Mouse (Mus musculus) layer of hippocampus, postnatal 36 days (tissue): Measurements from ENCODE around the gene Vps8. TPM values are rescaled to one million over a fixed set of nuclear protein-coding genes. Genes with fewer than 3 reads are reported as not detected.

Experiments used
- DNase-seq, 2 experiments: peaks; one replicate each; pipeline ENCODE4 v3.0.0; 2022
- total RNA-seq, 2 experiments: library from RNA; stranded (reverse); gene quantifications; 2 replicates each; pipeline ENCODE4 v1.2.3; 2021

Vps8 gene
- total RNA-seq, 2 experiments from 2014 or later: 48.1 to 54.7 TPM

DNA sequence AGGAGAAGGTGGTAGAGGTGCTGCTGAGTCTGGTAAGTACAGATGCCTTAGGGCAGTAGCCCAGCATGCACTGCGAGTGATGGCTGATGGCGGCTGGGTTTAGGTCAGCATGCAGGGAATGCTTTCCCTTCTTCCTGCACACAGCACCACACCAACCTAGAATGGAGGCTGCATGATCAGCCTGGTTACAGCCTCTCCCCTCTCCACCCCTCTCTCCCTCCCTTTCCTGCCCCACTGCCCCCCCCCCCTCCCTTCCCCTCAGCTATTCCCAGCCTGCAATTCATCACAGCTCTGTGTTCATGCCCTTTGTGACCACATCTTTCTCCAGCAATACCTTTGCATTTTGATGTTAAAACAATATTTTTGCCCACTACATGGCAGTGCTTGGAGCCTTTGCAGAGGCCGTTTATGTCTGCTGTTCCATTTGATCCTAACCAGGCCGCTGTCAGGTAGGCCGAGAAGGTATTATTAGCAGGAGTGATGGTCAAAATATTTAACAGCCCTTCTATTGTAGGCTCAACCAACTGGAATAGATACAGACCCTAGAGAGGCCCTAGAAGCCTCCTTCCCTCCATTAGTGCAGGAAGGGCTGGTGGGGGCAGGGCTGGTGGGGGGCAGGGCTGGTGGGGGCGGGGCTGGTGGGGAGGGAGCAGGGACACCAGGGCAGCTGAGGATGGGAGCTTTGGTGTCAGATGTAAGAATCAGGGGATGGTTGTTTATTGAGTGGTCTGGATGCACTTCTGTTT, 17.5 kb upstream of the Vps8 start:
- DNase-seq: no peak

DNA sequence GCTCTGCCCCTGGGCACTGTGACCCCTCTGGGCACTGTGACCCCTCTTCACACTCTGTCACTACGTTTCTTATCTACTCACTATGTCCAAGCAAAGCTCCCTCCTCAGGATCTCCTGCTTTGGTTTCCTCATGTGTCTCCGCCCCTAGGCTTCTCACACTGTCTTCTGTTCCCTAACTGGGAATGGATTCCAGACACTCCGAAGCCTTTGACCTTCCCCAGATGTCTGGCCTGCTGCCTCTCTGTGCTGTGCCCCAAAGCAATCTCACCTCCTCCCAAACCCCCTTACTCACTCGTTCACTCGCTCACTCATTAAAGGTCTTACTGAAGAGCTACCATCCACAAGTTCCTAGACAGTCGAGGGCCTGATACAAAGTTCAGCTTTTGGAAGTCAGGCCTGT, 16.8 kb upstream of the Vps8 start:
- no peak for DNase-seq

DNA sequence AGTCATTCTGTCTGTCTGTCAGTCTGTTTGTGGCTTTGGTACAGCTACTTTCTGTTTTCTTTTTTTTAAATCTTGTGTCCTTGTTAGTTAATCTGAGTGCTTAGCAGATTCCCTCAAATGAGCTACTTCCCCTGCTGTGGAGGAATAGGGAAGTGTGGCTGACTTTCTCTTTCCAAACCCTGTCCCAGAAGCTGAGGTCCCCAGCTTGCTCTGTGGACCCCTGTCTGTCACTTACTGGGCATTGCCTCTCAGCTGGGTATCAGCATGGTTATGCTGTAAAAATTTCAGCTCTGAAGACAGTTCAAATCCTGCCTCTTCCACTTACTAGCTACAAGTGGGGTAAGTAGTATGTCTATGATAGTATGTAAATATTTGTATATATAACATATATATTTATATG, 11.1 kb upstream of the Vps8 start:
- no peak for DNase-seq

DNA sequence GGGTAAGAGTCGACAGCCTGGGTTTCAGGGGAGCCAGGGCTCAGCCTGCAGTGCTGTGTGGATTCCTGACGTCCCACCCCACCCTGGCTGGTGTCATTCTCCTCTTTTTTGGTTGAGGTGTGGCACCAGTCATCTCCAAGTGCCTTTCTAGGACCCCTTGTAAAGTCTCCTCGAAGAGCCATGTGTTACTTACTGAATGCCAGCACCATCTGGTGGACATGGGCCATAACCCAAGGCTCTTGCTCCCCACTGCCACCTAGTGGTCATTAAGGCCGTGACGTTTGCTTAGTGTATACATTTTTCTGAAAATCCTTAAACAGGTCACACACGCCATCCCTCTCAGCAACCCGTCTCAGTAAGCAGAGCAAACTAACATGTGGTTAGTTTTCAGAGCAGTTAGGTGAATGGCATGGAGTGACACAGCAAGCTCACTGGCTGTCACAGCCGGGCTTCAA, 10.3 kb upstream of the Vps8 start:
- peak; percentile 50 to 53 for DNase-seq

DNA sequence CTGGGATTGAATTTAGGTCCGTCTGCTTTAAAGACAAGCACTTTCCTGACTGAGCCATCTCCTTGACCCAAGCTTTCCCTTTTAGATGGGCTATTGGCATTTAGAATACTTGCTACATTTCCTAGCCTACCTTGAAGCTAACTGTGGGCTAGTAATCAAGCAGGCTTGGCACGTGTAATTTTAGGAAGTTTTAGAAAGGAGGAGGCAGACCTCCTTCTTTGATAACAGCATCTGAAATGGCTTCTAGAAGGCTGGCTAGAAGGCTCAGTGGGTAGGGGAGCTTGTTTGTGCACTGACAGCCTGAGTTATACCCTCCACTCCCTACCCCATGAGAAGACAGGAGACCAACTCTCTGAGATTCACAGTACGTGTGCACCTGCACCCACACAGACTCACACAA, 9.1 kb upstream of the Vps8 start:
- no peak for DNase-seq

DNA sequence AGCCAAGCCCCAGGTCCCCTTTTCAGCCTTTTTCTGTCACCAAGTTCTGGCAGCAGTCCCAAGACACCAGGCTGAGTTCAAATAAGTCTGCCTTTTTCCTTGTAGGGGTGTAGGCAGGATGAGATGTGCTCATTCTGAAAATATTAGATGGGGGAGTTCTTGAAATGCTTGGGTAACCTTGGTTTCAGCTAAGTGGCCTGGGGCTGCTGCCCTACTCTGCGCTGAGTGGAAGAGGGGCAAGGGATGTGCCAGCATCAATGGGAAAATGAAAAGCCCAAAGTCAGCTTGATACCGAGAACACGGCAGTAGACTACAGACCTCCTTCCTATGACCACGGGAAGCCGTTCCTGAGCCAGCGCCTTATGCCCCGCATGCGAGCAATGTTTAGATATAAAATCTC, 7.8 kb upstream of the Vps8 start:
- no peak for DNase-seq

DNA sequence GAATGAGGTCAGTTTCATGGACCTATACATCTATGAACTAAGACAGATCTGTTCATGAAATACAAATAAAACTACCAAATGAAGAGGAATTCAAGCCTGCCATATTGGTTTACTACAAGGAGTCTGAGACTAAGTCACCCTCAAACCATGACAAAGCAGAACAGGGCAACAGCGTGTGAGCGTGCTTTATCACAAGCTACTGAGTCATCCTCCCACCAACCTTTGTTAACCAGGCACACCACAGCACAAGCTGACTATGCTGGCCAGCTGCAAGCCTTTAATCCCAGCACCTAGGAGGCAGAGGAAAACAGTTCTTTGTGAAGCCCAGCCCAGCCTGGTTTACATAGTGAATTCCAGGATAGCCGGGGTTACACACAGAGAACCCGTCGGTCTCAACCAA, 4.9 kb upstream of the Vps8 start:
- no peak for DNase-seq

DNA sequence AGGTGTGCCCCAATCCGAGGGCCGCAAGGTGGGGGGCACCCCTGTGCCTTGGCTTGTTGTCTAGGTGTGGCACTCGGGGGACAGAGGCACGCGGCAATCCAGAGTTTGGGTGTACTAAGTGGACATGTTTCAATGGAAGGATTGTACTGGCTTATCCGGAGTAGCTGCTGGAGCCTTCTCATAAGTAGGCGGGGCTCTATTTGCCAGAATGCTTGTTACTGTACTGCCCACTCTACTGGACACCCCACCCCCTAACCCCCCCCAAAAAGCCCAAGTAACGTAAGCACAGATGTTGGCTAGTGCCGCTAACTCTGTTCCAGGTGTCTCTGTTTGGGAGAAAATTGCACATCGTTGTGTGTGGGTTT, 610 bp downstream of the Vps8 start:
- no peak for DNase-seq

DNA sequence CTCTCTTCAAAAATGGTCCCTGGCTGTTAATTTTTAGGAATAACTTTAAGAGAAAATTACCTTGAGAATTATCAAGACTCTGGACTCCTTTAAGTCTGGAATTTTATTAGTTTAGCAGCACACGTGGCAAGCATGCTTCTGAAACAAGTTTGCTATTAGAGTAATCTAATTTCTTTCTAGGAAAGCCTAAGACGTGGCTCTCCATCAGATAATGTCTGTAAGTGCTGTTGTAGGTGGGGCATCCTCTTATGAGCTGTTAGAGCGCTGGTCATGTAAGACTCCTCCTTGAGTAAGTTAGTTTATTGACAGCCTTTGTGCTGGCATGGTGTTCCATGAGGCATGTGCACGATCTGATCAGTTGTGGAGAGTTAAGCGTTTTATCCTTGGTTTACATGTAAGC, 5.2 kb downstream of the Vps8 start:
- no peak for DNase-seq

DNA sequence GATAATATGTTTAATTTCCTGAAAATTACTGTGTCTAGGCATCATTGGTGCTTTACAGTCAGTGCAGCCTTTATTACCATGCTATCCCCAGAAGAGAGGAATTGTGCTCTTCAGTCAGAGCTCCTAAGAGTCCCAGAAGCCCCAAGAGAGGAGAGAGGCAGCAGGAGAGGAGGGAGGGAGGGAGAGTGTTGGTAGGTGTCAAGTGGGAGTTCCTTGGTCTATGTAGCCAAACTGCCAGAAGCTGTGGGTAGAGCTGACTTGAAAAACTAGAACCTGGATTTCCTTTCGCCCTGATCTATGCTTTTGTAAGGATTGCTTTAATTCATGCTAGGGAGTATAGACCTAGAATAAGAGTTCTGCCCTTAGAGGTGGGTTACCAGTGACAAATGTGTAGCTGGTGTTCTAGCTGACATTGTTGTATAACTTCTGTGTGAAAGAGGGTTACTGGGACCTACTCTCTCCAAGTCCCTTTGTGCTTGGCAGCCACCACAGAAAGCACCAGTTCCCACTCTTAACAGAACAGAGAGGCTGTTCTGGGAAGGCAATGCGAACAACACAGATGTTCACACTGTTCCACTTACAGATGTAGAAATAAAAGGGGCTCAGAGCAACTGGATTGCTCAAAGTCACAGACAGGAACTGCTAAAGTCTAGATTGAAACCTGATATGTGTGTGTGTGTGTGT, 7.6 kb downstream of the Vps8 start:
- no peak for DNase-seq

DNA sequence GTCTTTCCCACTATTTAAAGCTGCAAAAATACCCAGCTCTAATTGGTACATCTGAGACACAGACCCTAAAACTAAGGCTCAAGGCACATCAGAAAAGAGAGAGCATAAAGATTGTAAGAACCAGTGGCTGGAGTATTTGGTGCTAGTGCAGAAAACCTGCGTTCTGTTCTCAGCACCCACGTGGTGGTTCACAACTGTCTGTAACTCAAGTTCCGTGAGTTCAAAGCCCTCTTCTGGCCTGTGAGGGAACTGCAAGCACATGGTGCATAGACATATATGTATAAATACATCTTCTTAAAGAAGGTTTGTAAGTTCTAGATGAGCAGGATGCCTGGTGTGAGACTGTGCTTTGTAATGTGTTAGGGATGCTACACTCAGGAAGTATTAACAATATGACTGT, 8.7 kb downstream of the Vps8 start:
- DNase-seq: no peak

DNA sequence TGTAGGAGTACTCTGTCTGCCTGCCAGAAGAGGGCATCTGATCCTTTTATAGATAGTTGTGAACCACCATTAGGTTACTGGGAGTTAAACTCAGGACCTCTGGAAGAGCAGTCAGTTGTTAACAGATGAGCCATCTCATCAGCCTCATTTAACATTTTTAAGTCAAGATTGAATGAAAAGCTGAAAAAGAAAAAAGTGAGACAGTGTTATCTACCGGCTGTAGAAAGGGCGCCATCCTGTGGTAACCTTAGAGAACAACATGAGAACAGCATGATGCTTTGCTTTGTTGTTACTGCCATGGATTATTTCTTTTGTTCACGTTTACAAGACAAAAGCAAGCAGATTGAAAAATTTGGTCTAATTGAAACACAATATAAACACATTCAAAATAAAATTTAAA, 10.6 kb downstream of the Vps8 start:
- no peak for DNase-seq

DNA sequence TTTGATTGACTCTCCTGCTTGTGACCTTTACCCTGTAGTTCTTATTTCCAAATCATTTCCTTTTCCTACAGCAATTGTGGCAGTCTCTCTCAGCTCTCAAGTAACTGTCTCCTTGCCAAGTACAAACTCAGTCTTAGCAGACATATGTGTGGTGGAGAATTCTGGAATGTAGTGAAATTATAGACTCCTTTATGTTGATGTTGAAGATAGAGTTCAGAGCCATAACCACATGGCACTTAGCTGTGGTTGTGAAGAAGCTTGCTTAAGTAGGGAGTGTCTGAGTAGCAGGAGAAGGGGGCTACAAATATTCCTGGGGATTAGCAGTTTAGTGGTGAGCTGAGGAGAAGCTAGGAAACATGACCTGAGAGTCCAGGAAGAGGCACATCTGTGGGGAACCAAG, 18.1 kb downstream of the Vps8 start:
- no peak for DNase-seq

DNA sequence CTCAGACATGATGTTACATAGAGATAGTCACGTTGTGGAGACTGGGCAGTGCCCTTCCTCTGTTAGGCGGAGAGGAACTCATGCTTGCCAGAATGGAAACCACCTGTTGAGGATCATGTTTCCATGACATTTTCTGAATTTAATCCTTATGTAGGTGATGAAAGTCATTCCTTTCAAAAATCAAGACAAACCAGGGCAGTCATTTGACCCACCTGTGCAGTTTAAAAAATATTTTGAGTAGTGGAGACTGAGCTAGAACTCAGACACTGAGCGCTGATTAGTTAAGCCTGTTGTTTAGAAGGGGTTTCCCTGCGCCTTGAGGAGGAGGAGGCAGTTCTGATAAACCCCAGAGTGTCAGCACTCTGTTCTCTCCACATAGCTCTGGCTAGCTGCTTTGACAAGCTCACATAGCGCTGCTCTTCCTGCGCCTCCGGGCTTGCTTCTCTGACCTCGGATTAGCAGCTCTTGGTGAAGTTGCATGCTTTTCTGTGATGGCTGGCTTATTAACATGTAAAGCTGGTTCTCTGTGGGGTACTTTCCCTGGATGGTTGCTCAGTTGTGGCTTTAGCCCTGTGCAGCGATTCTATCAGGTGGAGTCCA, 22.2 kb downstream of the Vps8 start:
- DNase-seq: no peak

DNA sequence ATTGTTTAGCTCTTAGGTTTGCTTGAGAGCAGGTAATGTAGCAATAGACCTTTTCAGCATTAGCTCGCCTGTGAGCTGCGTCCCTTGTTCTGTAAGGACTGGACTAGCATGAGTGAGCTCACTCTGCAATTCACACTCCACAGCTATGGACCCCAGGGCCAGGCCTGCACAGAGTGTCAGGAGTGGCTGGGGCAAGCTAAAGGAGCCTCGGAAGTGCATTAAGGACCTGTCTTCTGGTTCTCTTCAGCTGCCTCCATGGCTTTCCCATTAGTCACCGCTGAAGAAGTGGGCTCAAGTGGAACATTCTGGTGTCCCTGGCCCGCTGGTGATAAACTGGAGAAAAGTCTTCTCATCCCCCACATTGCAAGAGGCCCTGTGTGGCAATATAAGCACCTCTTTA, 24.5 kb downstream of the Vps8 start:
- no peak for DNase-seq

DNA sequence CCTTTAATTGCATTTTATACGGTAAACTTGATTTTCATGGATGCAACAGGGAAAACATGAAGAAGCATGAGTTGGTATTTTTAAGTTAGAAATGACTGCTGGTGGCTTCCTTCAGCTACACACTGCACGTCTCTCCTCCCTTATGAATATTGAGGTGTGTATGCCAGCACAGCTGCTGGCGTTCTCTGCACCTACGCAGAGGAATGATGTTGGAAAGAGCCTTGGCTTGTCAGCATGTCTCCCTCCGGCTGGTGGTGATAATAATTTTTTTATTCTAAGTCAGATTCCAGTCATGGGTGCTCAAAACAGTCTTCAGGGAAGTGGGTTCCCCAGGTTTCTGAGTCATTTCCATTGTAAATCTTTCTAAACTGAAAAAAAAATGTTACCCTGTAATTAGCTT, 25.5 kb downstream of the Vps8 start:
- DNase-seq: no peak

DNA sequence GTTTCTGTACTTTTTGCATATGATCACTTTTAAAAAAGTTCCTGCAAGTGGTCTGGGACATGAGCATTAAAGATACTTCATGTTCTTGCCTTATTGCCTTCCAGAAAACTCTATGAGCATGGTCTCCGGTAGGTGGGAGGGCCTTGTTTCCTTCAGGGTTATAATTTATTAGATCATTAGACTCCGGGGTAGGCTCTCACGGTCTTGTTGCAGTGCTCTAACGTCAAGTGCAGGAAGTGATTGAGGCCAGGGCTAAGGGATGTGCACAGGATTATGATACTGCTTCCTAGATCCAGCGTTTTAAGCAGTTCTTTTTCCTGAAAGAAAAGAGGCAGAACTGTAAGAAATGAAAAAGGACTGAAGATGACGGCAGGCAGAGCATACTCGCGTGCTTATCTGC, 27.0 kb downstream of the Vps8 start:
- DNase-seq: no peak

DNA sequence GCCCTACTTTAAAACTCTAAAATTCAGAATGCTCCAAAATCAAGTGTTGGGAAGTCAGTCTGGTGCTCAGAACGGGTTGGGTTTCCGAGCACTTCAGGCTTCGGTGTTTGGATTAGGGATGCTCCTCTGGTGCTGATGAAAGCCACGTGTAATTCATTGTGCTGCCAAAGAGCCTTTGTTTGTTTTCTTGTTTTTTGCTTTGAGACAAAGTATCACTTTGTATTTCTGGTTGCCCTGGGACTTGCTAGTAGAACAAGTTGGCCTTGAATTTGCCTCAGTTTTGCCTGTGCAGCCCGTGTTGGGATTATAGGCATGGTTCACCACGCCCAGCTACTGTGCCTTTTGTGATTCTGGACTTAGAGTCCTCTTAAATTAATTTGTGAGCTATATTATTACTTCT, 29.7 kb downstream of the Vps8 start:
- DNase-seq: no peak

DNA sequence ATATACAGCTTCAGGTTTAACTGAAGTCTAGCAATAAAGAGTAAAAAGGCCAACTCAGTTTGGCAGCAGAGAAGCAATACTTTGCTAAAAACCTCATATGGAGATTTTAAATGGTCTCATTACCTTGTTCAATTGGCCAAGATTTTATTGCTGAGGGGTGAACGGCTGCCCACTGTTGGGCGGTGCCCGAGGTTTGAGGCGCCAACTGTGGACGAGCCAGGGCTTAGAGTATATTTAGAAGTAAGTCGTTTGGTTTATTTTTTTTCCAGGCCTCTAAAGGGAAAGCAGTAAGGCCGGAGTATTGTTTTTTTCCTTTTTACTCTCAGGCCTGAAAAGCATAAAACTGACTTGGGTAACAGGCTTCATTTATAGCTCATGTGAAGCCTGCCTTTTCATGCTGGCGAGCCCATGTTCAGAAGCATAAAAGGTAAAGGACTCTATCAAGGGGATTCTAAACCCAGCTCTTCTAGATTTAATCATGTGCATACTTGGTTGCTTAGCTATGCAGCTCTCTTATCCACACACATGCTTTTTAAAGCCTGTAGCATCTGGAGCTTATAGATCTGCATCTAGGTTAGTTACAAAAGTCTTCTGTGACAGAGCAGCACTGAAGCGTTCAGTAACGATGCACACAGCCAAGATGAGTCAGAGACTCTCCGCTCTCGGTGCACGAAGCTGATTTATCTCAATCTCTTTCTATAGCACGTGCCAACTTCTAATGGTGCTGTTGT, 34.9 kb downstream of the Vps8 start:
- DNase-seq: no peak

DNA sequence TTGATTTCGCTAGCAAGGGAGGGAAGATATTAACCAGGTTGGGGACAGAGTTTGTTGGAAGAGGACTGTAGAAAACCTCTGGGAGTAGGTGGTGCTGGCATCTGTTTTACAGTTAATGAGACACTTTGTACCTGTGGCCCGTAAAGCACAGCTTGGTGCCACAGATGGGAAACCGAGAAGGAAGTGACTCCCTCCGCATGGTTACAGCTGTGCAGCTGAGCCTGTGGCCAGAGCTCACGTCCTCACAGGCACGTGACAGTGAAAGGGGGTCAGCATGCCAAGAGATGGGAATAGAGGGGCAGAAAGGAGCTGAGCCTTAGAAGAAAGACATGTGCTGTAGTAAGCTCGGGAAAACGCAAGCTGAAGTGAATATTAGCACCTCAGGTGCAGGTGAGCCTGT, 43.0 kb downstream of the Vps8 start:
- DNase-seq: no peak

DNA sequence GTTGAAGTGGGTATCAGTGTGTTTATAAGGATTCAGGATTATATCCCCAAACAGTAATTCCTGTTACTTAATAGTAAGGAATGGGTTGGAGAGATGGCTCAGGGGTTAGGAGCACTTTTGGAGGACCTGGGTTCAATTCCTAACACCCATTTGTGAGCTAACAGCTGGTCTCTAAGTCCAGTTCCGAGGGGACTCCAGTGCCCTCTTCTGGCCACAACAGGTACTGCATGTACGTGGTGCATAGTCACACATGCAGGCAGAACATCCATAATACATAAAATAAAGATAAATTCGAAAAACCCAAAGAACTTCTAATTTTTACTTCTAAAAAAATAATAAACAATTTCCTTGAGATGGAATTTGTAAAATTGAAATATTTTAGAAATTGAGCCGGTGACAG, 47.5 kb downstream of the Vps8 start:
- DNase-seq: no peak

DNA sequence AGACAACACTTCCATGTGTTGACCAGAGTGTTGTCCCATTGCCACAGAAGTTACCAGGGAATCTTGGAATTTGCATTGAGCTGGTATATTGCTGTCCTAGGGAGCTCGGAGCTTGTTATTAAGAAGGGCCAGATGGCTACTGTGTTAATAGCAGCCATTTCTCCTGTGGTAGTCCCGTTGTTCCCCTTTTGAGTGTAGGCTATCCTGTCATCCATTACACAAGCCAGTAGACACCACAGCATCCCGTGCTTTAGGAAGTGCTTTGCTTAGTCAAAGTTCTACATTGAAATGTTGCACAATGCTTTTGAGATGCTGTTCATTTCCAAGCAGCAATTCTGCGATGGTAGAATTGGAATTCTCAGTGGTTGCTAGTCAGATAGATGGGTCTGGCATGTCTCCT, 54.2 kb downstream of the Vps8 start:
- no peak for DNase-seq

DNA sequence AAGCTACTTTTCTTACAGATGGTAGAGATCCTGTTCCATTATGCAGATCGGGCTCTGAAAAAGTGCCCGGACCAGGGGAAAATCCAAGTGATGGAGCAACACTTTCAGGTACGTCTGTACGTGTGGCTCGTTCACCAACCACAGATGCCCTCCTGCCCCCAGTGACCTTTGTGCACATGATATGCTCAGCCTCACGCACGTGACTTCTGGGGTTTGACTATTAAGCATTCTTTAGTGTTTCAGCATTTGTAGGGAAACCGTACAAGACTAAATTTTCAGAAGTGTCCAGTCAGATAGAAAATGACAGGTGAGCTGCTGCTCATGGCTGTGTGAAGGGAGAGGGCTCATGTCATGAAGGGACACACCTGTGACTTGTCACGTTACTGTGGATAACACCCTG, 55.5 kb downstream of the Vps8 start:
- DNase-seq: no peak

DNA sequence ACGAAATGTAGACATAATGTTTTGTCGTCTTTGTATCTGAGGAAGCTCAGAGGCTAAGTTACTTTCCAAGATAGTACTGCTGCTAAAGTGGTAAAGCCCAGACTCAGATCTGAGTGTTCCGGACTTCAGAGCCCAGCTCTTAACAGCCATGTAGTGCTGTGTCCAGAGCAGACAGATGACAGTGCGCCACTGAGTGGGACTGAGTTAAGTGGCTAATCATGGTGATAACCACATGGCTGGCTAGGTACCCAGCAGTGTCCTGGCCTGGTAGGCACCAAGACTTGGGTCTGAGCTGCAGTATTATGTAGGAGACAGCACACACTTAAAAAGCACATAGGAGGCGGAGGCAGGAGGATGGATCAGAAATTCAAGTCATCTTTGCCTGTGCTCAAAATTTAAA, 60.9 kb downstream of the Vps8 start:
- no peak for DNase-seq
